Mouse (Mus musculus) testis, adult 2 months (tissue): ENCODE data around the gene Ptprb. TPM values are rescaled to one million over a fixed set of nuclear protein-coding genes. Genes with fewer than 3 reads are reported as not detected.

Experiments
- H3K27ac ChIP-seq: fragments of 200-500 bp; 2 replicates; pipeline ENCODE4 v1.5.1; 2012; ENCODE audit warnings: low read depth, low read length; ENCODE audit not compliant: control insufficient read depth, insufficient read depth
- H3K27me3 ChIP-seq: fragments of 200-500 bp; 2 replicates; pipeline ENCODE4 v1.6.1; 2012; ENCODE audit warnings: mild to moderate bottlenecking, low read length, moderate library complexity; ENCODE audit not compliant: control insufficient read depth, insufficient read depth
- H3K36me3 ChIP-seq: fragments of 200-500 bp; 2 replicates; pipeline ENCODE4 v1.6.1; 2012; ENCODE audit warnings: mild to moderate bottlenecking, low read length; ENCODE audit not compliant: control insufficient read depth, insufficient read depth
- H3K4me1 ChIP-seq: fragments of 200-500 bp; 2 replicates; pipeline ENCODE4 v1.6.1; 2012; ENCODE audit warnings: low read length; ENCODE audit not compliant: control insufficient read depth, insufficient read depth
- H3K4me3 ChIP-seq: fragments of 200-500 bp; 2 replicates; pipeline ENCODE4 v1.5.1; 2012; ENCODE audit warnings: low read depth, mild to moderate bottlenecking, low read length, moderate library complexity, mixed read lengths; ENCODE audit not compliant: control insufficient read depth
- CTCF ChIP-seq: fragments of 200-500 bp; IDR thresholded peaks from 2 replicates; pipeline ENCODE4 v1.5.1; 2012; ENCODE audit warnings: low read depth, mild to moderate bottlenecking, inconsistent platforms, low read length, moderate library complexity; ENCODE audit not compliant: control insufficient read depth, insufficient read depth, insufficient replicate concordance
- POLR2A ChIP-seq: fragments of 200-500 bp; IDR thresholded peaks from 2 replicates; pipeline ENCODE4 v1.6.1; 2012; ENCODE audit warnings: low read depth, mild to moderate bottlenecking, inconsistent platforms, low read length, moderate library complexity; ENCODE audit not compliant: control insufficient read depth
- polyA plus RNA-seq: library from polyadenylated mRNA; depleted of rRNA; stranded (reverse); fragments of >200 nt; gene quantifications from 2 replicates; pipeline ENCODE4 v1.2.3, GENCODE M21; 2012

Gene Ptprb
- polyA plus RNA-seq, 1 experiment, result 1.0 TPM

GRCm38 (mm10) chr10:116260658-116261433 is 14.5 kb upstream of the Ptprb start:
- H3K27ac ChIP-seq, result peak overlapping the region; percentile 84

GRCm38 (mm10) chr10:116261559-116261958 is 13.8 kb upstream of the Ptprb start:
- Histone ChIP-seq H3K4me1 (peaks cover 5% of the 10 kb centered on the region), H3K36me3 (no peaks in the 10 kb centered on the region), H3K27me3 (no peaks in the 10 kb centered on the region), H3K4me3 (no peak overlapping the region), H3K27ac (peak overlapping the region; percentile 49; the same call in 1 of the 2 replicates)
- TF ChIP-seq POLR2A (no peak), CTCF (no peak)

More at GRCm38 (mm10) chr10:116260658-116261433, 14.5 kb upstream of the Ptprb start:
- Histone ChIP-seq H3K4me3 (no peak overlapping the region), H3K27me3 (no peaks in the 10 kb centered on the region), H3K4me1 (peaks cover 5% of the 10 kb centered on the region), H3K36me3 (no peaks in the 10 kb centered on the region)
- TF ChIP-seq CTCF (no peak), POLR2A (no peak)

DNA sequence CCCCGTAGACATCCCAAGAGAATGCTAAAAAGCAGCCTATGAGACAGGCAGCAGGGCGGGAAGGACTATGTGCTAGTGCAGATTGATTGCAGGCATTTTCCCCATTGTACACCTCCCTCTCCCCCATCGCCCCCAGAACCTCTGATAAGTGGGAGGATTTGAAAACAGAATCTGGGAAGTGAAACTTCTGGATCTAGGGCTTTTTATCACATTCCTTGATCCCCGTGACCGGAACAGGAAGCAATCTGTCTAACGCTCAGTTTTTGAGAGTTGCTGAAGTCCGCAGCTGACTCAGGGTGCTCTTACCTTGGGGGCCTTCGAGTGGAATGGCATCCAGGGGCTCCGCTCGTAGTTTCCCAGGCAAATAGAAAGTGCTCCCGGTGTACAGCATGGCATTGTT is 10.8 kb upstream of the Ptprb start:
- H3K27me3 ChIP-seq, result no peaks in the 10 kb centered on the region
- no peak overlapping the region for H3K4me3 ChIP-seq
- H3K36me3 ChIP-seq, result no peaks in the 10 kb centered on the region
- H3K4me1 ChIP-seq, result peaks cover 5% of the 10 kb centered on the region
- no peak for TF ChIP-seq CTCF
- no peak for TF ChIP-seq POLR2A
- no peak overlapping the region for H3K27ac ChIP-seq

- H3K4me1 ChIP-seq, result no peaks in the 10 kb centered on the region; the same call in none of the 2 replicates
- H3K27me3 ChIP-seq, result no peaks in the 10 kb centered on the region
- no peak overlapping the region for H3K27ac ChIP-seq
- TF ChIP-seq CTCF (no peak), POLR2A (no peak)
- no peak overlapping the region for H3K4me3 ChIP-seq
- H3K36me3 ChIP-seq, result no peaks in the 10 kb centered on the region
Observed at GRCm38 (mm10) chr10:116266561-116267433, 8.5 kb upstream of the Ptprb start.

DNA sequence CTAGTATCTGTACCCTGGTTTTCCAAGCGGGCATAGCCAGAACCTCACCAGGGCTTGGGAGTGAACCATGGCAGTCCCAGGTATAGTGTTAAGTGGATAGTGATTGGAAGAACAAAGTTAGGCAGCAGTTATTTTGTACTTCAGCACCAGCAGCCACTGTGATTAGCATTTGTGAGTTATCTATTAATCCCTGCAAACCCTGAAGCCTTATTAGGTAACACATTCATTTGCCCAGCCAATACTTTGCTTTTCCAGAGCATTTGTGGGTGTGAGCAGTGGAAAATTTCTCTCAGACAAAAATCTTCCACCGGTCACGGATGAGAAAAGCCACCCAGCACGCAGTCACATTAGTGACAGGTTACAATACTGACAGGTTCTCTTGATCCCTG is 7.9 kb upstream of the Ptprb start:
- H3K4me3 ChIP-seq, result no peak overlapping the region
- H3K4me1 ChIP-seq, result no peaks in the 10 kb centered on the region; the same call in none of the 2 replicates
- no peaks in the 10 kb centered on the region for H3K27me3 ChIP-seq
- no peaks in the 10 kb centered on the region for H3K36me3 ChIP-seq
- H3K27ac ChIP-seq, result no peak overlapping the region
- TF ChIP-seq CTCF (no peak), POLR2A (no peak)

- Histone ChIP-seq H3K27ac (no peak overlapping the region), H3K4me1 (no peaks in the 10 kb centered on the region; the same call in none of the 2 replicates), H3K4me3 (peak overlapping the region; percentile 5; the same call in 1 of the 2 replicates), H3K36me3 (no peaks in the 10 kb centered on the region), H3K27me3 (no peaks in the 10 kb centered on the region)
- TF ChIP-seq CTCF (no peak), POLR2A (no peak)
Observed at GRCm38 (mm10) chr10:116268343-116268742, 7.0 kb upstream of the Ptprb start.

- H3K4me1 ChIP-seq, result no peaks in the 10 kb centered on the region; the same call in none of the 2 replicates
- H3K36me3 ChIP-seq, result no peaks in the 10 kb centered on the region
- H3K4me3 ChIP-seq, result no peak overlapping the region
- no peak for TF ChIP-seq POLR2A
- TF ChIP-seq CTCF, result no peak
- peak overlapping the region; percentile 47; the same call in 1 of the 2 replicates for H3K27ac ChIP-seq
- H3K27me3 ChIP-seq, result no peaks in the 10 kb centered on the region
Observed at GRCm38 (mm10) chr10:116270646-116271469, 4.5 kb upstream of the Ptprb start.
